Mouse (Mus musculus): Measurements from ENCODE around the gene Clpp. TPM values are rescaled to one million over a fixed set of nuclear protein-coding genes. Genes with fewer than 3 reads are reported as not detected.

Gene Clpp
- polyA plus RNA-seq, 1 experiment from 2014 or later: 134 TPM

Other genes starting within 250 kb of the Clpp start
- 3.4 and 3.7 TPM in 2 replicates for gene Nrtn, start 232.8 kb upstream of the Clpp start, polyA plus RNA-seq (2016; fragmentation: Nextera tagmentation; extraction: Ambion mirVana)
- 49.3 and 54.3 TPM in 2 replicates for gene Dus3l, start 225.5 kb upstream of the Clpp start, polyA plus RNA-seq (2016; fragmentation: Nextera tagmentation; extraction: Ambion mirVana)
- 1.6 and 1.8 TPM in 2 replicates for gene Prr22, start 220.1 kb upstream of the Clpp start, polyA plus RNA-seq (2016; fragmentation: Nextera tagmentation; extraction: Ambion mirVana)
- gene Rfx2, start 159.3 kb upstream of the Clpp start, polyA plus RNA-seq (2016; fragmentation: Nextera tagmentation; extraction: Ambion mirVana): 4.9 and 6.0 TPM in 2 replicates
- not detected in 2 replicates for gene Acsbg2, start 115.9 kb upstream of the Clpp start, polyA plus RNA-seq (2016; fragmentation: Nextera tagmentation; extraction: Ambion mirVana)
- gene 1700061G19Rik, start 114.8 kb upstream of the Clpp start, polyA plus RNA-seq (2016; fragmentation: Nextera tagmentation; extraction: Ambion mirVana): 0.16 and 0.42 TPM in 2 replicates
- gene Mllt1, start 54.9 kb upstream of the Clpp start, polyA plus RNA-seq (2016; fragmentation: Nextera tagmentation; extraction: Ambion mirVana): 86.1 and 89.8 TPM in 2 replicates
- gene Acer1, start 8.2 kb upstream of the Clpp start, polyA plus RNA-seq (2016; fragmentation: Nextera tagmentation; extraction: Ambion mirVana): not detected in 2 replicates
- 38.0 and 38.2 TPM in 2 replicates for gene Alkbh7, start 7.0 kb downstream of the Clpp start, polyA plus RNA-seq (2016; fragmentation: Nextera tagmentation; extraction: Ambion mirVana)
- not detected in 2 replicates for gene Pspn, start 9.7 kb downstream of the Clpp start, polyA plus RNA-seq (2016; fragmentation: Nextera tagmentation; extraction: Ambion mirVana)
- gene Gtf2f1, start 21.0 kb downstream of the Clpp start, polyA plus RNA-seq (2016; fragmentation: Nextera tagmentation; extraction: Ambion mirVana): 71.2 and 76.7 TPM in 2 replicates
- 0.28 and 0.33 TPM in 2 replicates for gene Gm17949, start 21.2 kb downstream of the Clpp start, polyA plus RNA-seq (2016; fragmentation: Nextera tagmentation; extraction: Ambion mirVana)
- gene Khsrp, start 41.2 kb downstream of the Clpp start, polyA plus RNA-seq (2016; fragmentation: Nextera tagmentation; extraction: Ambion mirVana): 53.1 and 55.8 TPM in 2 replicates
- gene Slc25a41, start 51.3 kb downstream of the Clpp start, polyA plus RNA-seq (2016; fragmentation: Nextera tagmentation; extraction: Ambion mirVana): 0.25 TPM in 1 of 2 replicates, not detected in the other
- 1.1 and 1.2 TPM in 2 replicates for gene Crb3, start 68.8 kb downstream of the Clpp start, polyA plus RNA-seq (2016; fragmentation: Nextera tagmentation; extraction: Ambion mirVana)
- gene Slc25a23, start 69.6 kb downstream of the Clpp start, polyA plus RNA-seq (2016; fragmentation: Nextera tagmentation; extraction: Ambion mirVana): 19.4 and 19.9 TPM in 2 replicates
- 4.3 and 4.5 TPM in 2 replicates for gene Dennd1c, start 88.2 kb downstream of the Clpp start, polyA plus RNA-seq (2016; fragmentation: Nextera tagmentation; extraction: Ambion mirVana)
- gene Tubb4a, start 97.5 kb downstream of the Clpp start, polyA plus RNA-seq (2016; fragmentation: Nextera tagmentation; extraction: Ambion mirVana): 228 and 271 TPM in 2 replicates
- 5.8 TPM in 2 replicates for gene Tnfsf9, start 115.0 kb downstream of the Clpp start, polyA plus RNA-seq (2016; fragmentation: Nextera tagmentation; extraction: Ambion mirVana)
- 0.24 TPM in 1 of 2 replicates, not detected in the other for gene Cd70, start 159.5 kb downstream of the Clpp start, polyA plus RNA-seq (2016; fragmentation: Nextera tagmentation; extraction: Ambion mirVana)
- 0.10 and 0.28 TPM in 2 replicates for gene Tnfsf14, start 203.9 kb downstream of the Clpp start, polyA plus RNA-seq (2016; fragmentation: Nextera tagmentation; extraction: Ambion mirVana)
- 0.68 and 0.97 TPM in 2 replicates for gene C3, start 237.8 kb downstream of the Clpp start, polyA plus RNA-seq (2016; fragmentation: Nextera tagmentation; extraction: Ambion mirVana)

All from neural tube, embryonic 12.5 days (tissue).